Mouse (Mus musculus) spleen, adult 2 months (tissue): ENCODE results near the gene Gng2.

Experiments used
- CTCF ChIP-seq: fragments of 200-500 bp; IDR thresholded peaks from 2 replicates; pipeline ENCODE4 v1.5.1; 2011; ENCODE audit warnings: mild to moderate bottlenecking, inconsistent platforms; ENCODE audit not compliant: insufficient read depth, insufficient read length, insufficient replicate concordance; ENCODE audit errors: extremely low read depth
- POLR2A ChIP-seq: fragments of 200-500 bp; IDR thresholded peaks from 2 replicates; pipeline ENCODE4 v1.6.1; 2011; ENCODE audit warnings: low read depth, low read length, inconsistent platforms

- no peak for TF ChIP-seq CTCF
- no peak for TF ChIP-seq POLR2A
These were observed 6.6 kb downstream of the Gng2 start for GRCm38 (mm10) chr14:19970845-19971244.
